8 mouse cellular contexts compared by ENCODE assay signal in the genomic region with DNA sequence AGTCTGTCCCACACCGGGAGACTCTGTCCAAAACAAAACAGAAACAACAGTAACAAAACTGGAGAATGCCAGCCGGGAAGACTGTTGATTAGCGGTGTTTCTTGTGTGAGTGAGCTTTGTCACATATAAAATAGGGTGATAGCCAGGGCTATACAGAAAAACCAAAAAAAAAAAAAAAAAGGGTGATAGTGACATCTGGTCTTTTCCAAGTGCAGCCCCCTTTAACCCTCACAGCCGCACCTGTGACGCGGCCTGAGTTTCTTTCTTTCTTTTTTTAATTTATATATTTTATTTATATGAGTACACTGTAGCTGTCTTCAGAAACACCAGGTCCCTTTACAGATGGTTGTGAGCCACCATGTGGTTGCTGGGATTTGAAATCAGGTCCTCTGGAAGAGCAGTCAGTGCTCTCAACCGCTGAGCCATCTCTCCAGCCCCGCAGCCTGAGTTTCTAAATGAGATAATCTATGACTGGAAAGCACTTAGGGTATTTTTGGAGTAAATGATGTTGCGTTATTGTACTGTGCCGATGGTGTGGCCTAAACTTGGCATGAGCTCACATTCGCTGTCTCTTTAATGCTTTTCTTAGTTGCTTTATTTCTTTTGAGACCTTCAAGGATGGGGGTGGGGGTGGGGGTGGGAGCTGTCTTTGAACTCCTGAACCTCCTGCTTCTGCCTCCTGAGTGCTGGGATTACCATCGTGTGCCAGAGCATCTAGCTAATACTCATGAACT. TPM values are rescaled to one million over a fixed set of nuclear protein-coding genes. Genes with fewer than 3 reads are reported as not detected.
DNase-seq lines count a peak whose midpoint lies in the region; ATAC-seq and TF ChIP-seq lines count a peak whose summit lies in the region.

No protein-coding gene starts in this region.

- TF ChIP-seq CTCF in kidney, postnatal 0 days (IDR thresholded peaks at IDR 0.05; ENCODE audit: low read depth): no peak
- TF ChIP-seq CTCF in bone marrow macrophage, adult 2 months (IDR thresholded peaks at IDR 0.05; ENCODE audit: low read depth, low read length): no peak

- H3K4me2 ChIP-seq in kidney, postnatal 0 days (ENCODE audit: low read length): peak overlapping the region; percentile 71
- peak overlapping the region; percentile 91 for H3K4me2 ChIP-seq in hindbrain, embryonic 14.5 days (replicated peaks)
- peak overlapping the region; percentile 74 for H3K4me2 ChIP-seq in midbrain, embryonic 16.5 days (ENCODE audit: low read length)

- peaks cover 8% of the 10 kb centered on the region for H3K4me1 ChIP-seq in kidney, postnatal 0 days (replicated peaks; ENCODE audit: insufficient read depth, low read length)
- H3K4me1 ChIP-seq in bone marrow macrophage, adult 2 months (ENCODE audit: control insufficient read depth, insufficient read depth, low read length): peaks cover 7% of the 10 kb centered on the region
- peaks cover 59% of the 10 kb centered on the region for H3K4me1 ChIP-seq in hindbrain, embryonic 14.5 days (replicated peaks; ENCODE audit: control insufficient read depth, insufficient read depth, low read length)
- peaks cover 64% of the 10 kb centered on the region for H3K4me1 ChIP-seq in midbrain, embryonic 16.5 days (ENCODE audit: control insufficient read depth, insufficient read depth, low read length)

- DNase-seq in kidney, postnatal 0 days (ENCODE audit: low spot score): no peak
- no peak for DNase-seq in kidney, adult 8-10 months
- peak; percentile 59 for DNase-seq in hindbrain, embryonic 14.5 days (ENCODE audit: low spot score)
- no peak for DNase-seq in gastrocnemius, postnatal 10 days
- no peak for DNase-seq in spleen, adult 18-20 months
- DNase-seq in testis, postnatal 14 days (ENCODE audit: low spot score): no peak

- H3K27me3 ChIP-seq in kidney, postnatal 0 days (ENCODE audit: insufficient read depth, low read length): no peaks in the 10 kb centered on the region
- no peaks in the 10 kb centered on the region for H3K27me3 ChIP-seq in hindbrain, embryonic 14.5 days (ENCODE audit: control insufficient read depth, insufficient read depth, low read length)
- H3K27me3 ChIP-seq in midbrain, embryonic 16.5 days (ENCODE audit: control insufficient read depth, insufficient read depth, low read depth, low read length): no peaks in the 10 kb centered on the region

- H3K36me3 ChIP-seq in kidney, postnatal 0 days (ENCODE audit: insufficient read depth, low read length): no peaks in the 10 kb centered on the region
- no peaks in the 10 kb centered on the region for H3K36me3 ChIP-seq in hindbrain, embryonic 14.5 days (replicated peaks; ENCODE audit: control insufficient read depth, insufficient read depth)
- H3K36me3 ChIP-seq in midbrain, embryonic 16.5 days (ENCODE audit: control insufficient read depth, insufficient read depth, low read length): no peaks in the 10 kb centered on the region

- TF ChIP-seq POLR2A in bone marrow macrophage, adult 2 months (IDR thresholded peaks at IDR 0.05; ENCODE audit: borderline replicate concordance, low read depth, low read length): no peak

- H3K27ac ChIP-seq in kidney, postnatal 0 days: peak overlapping the region; percentile 97
- peak overlapping the region; percentile 92 for H3K27ac ChIP-seq in bone marrow macrophage, adult 2 months (ENCODE audit: insufficient read depth, low read depth, low read length)
- peak overlapping the region; percentile 94 for H3K27ac ChIP-seq in hindbrain, embryonic 14.5 days
- H3K27ac ChIP-seq in midbrain, embryonic 16.5 days (ENCODE audit: low read length): peak overlapping the region; percentile 100

- H3K9me3 ChIP-seq in kidney, postnatal 0 days (replicated peaks; ENCODE audit: low read length): no peaks in the 10 kb centered on the region
- H3K9me3 ChIP-seq in hindbrain, embryonic 14.5 days (ENCODE audit: control insufficient read depth, low read length): no peaks in the 10 kb centered on the region
- no peaks in the 10 kb centered on the region for H3K9me3 ChIP-seq in midbrain, embryonic 16.5 days (replicated peaks; ENCODE audit: control insufficient read depth, low read length, poor library complexity, severe bottlenecking)

- no peak for ATAC-seq in kidney, postnatal 0 days (replicated peaks; ENCODE audit: low FRiP score, low read depth)
- no peak for ATAC-seq in hindbrain, embryonic 14.5 days (ENCODE audit: low FRiP score)
- ATAC-seq in midbrain, embryonic 16.5 days: 0 out of 2 replicates have a peak, but pooled peaks have one; percentile 25

- H3K4me3 ChIP-seq in kidney, postnatal 0 days (replicated peaks; ENCODE audit: low read depth, low read length): peak overlapping the region; percentile 53
- H3K4me3 ChIP-seq in bone marrow macrophage, adult 2 months (ENCODE audit: insufficient read depth, low read length): peak overlapping the region; percentile 82
- peak overlapping the region; percentile 38 for H3K4me3 ChIP-seq in hindbrain, embryonic 14.5 days (replicated peaks; ENCODE audit: low read length)
- H3K4me3 ChIP-seq in midbrain, embryonic 16.5 days (ENCODE audit: low read depth, low read length): peak overlapping the region; percentile 42

- WGBS in kidney, postnatal 0 days: 40% methylated on average over 12 of the region's 12 CpGs
- 11% methylated on average over 12 of the region's 12 CpGs for WGBS in hindbrain, embryonic 14.5 days
- 7% methylated on average over 12 of the region's 12 CpGs for WGBS in midbrain, embryonic 16.5 days

- H3K9ac ChIP-seq in kidney, postnatal 0 days (ENCODE audit: low read depth, low read length): peak overlapping the region; percentile 77
- H3K9ac ChIP-seq in hindbrain, embryonic 14.5 days: peak overlapping the region; percentile 67
- peak overlapping the region; percentile 78 for H3K9ac ChIP-seq in midbrain, embryonic 16.5 days (ENCODE audit: low read depth, low read length)

RNA-seq across cellular contexts. Expression of a gene that starts 32.6 kb away (rescaled TPM):
- polyA plus RNA-seq in kidney, postnatal 0 days (2015; fragmentation: Nextera tagmentation; extraction: Ambion mirVana): 460 and 537 TPM in 2 replicates
- 36.4 and 43.3 TPM in 2 replicates for polyA plus RNA-seq in bone marrow macrophage, adult 2 months (2012; ENCODE audit: insufficient read depth, insufficient read length, missing spikeins)
- 14,408 and 15,410 TPM in 2 replicates for polyA plus RNA-seq in hindbrain, embryonic 14.5 days (2014; fragmentation: Nextera tagmentation; extraction: Ambion mirVana)
- 17,735 and 17,910 TPM in 2 replicates for polyA plus RNA-seq in midbrain, embryonic 16.5 days (2015; fragmentation: Nextera tagmentation; extraction: Ambion mirVana)
- total RNA-seq in gastrocnemius, postnatal 10 days (2021): 100 to 1,000 TPM; 171 to 195 TPM

RNA-seq across cellular contexts. Expression of a gene that starts 32.8 kb away (rescaled TPM):
- polyA plus RNA-seq in kidney, postnatal 0 days (2015; fragmentation: Nextera tagmentation; extraction: Ambion mirVana): not detected in 2 replicates
- not detected in 2 replicates for polyA plus RNA-seq in bone marrow macrophage, adult 2 months (2012; ENCODE audit: insufficient read depth, insufficient read length, missing spikeins)
- polyA plus RNA-seq in hindbrain, embryonic 14.5 days (2014; fragmentation: Nextera tagmentation; extraction: Ambion mirVana): not detected in 2 replicates
- not detected in 2 replicates for polyA plus RNA-seq in midbrain, embryonic 16.5 days (2015; fragmentation: Nextera tagmentation; extraction: Ambion mirVana)
- total RNA-seq in gastrocnemius, postnatal 10 days (2021): not detected

RNA-seq across cellular contexts. Expression of a gene that starts 43.5 kb away (rescaled TPM):
- polyA plus RNA-seq in kidney, postnatal 0 days (2015; fragmentation: Nextera tagmentation; extraction: Ambion mirVana): 170 and 178 TPM in 2 replicates
- polyA plus RNA-seq in bone marrow macrophage, adult 2 months (2012; ENCODE audit: insufficient read depth, insufficient read length, missing spikeins): 134 and 173 TPM in 2 replicates
- 21.7 and 24.2 TPM in 2 replicates for polyA plus RNA-seq in hindbrain, embryonic 14.5 days (2014; fragmentation: Nextera tagmentation; extraction: Ambion mirVana)
- 11.6 and 12.5 TPM in 2 replicates for polyA plus RNA-seq in midbrain, embryonic 16.5 days (2015; fragmentation: Nextera tagmentation; extraction: Ambion mirVana)
- 10 to 100 TPM; 31.9 to 39.8 TPM for total RNA-seq in gastrocnemius, postnatal 10 days (2021)

RNA-seq across cellular contexts. Expression of a gene that starts 51.8 kb away (rescaled TPM):
- polyA plus RNA-seq in kidney, postnatal 0 days (2015; fragmentation: Nextera tagmentation; extraction: Ambion mirVana): 903 and 1,010 TPM in 2 replicates
- 872 and 1,013 TPM in 2 replicates for polyA plus RNA-seq in bone marrow macrophage, adult 2 months (2012; ENCODE audit: insufficient read depth, insufficient read length, missing spikeins)
- 1,223 and 1,455 TPM in 2 replicates for polyA plus RNA-seq in hindbrain, embryonic 14.5 days (2014; fragmentation: Nextera tagmentation; extraction: Ambion mirVana)
- polyA plus RNA-seq in midbrain, embryonic 16.5 days (2015; fragmentation: Nextera tagmentation; extraction: Ambion mirVana): 1,165 and 1,361 TPM in 2 replicates
- 100 to 1,000 TPM; 188 to 204 TPM for total RNA-seq in gastrocnemius, postnatal 10 days (2021)

Comparison
In these comparisons a context has a peak if more than half of its experiments do, and no peak if none do; other contexts are left out.
1. RNA of a gene that starts 32.6 kb away (polyA plus RNA-seq): 17,735 to 17,910 TPM in midbrain, embryonic 16.5 days and 14,408 to 15,410 TPM in hindbrain, embryonic 14.5 days; 460 to 537 TPM in kidney, postnatal 0 days and 36.4 to 43.3 TPM in bone marrow macrophage, adult 2 months; every median in the first group is over 10 times any median in the second.
2. Peak in every context shown above with its lines, with median percentiles within 50 percentile points of each other: H3K27ac ChIP-seq, H3K4me2 ChIP-seq, H3K4me3 ChIP-seq and H3K9ac ChIP-seq.